Comparison of ENCODE assay signal across 26 mouse cellular contexts in genomic region chr10:67932780-67933179, GRCm38 (mm10). TPM values are rescaled to one million over a fixed set of nuclear protein-coding genes. Genes with fewer than 3 reads are reported as not detected.
DNase-seq lines count a peak whose midpoint lies in the region; ATAC-seq and TF ChIP-seq lines count a peak whose summit lies in the region.
"Had no signal": no experiment of that assay in that cellular context is flagged by ENCODE, and none has a peak within 500 bp of the region (broad histone marks: within the 10 kb centered on the region; RNA-seq: fewer than 3 reads in every experiment).

No protein-coding gene starts in this region.

- WGBS in lung, embryonic 15.5 days, result 54% methylated on average over 11 of the region's 11 CpGs

- ATAC-seq in lung, embryonic 15.5 days (ENCODE audit: borderline replicate concordance, extremely low read depth, low FRiP score, low TSS enrichment), result peak; percentile 74; the same call in 1 of the 2 replicates
- ATAC-seq: forebrain, embryonic 14.5 days; forebrain, postnatal 0 days; hindbrain, postnatal 0 days; inflammation-experienced regulatory T-cells, adult 6 months had no signal

- no peaks in the 10 kb centered on the region for H3K79me2 ChIP-seq in myocyte (ENCODE audit: control insufficient read depth, insufficient read depth)

- 0 out of 2 replicates have a peak overlapping the region, but pooled peaks have one; percentile 20 for H3K27ac ChIP-seq in lung, embryonic 15.5 days
- H3K27ac ChIP-seq: heart, adult 2 months; heart, embryonic 10.5 days; heart, embryonic 13.5 days; hindbrain, embryonic 14.5 days; hindbrain, postnatal 0 days had no signal

- H3K36me3 ChIP-seq in lung, embryonic 15.5 days, result no peaks in the 10 kb centered on the region
- no peaks in the 10 kb centered on the region for H3K36me3 ChIP-seq in myocyte (ENCODE audit: control insufficient read depth, insufficient read depth)
- H3K36me3 ChIP-seq: G1E; heart, embryonic 10.5 days; heart, embryonic 13.5 days had no signal

- H3ac ChIP-seq in myocyte (ENCODE audit: control insufficient read depth, insufficient read length), result no peak overlapping the region

- intact Hi-C loops in left cerebral cortex, postnatal 4 days (cut with DNase I), result no loop called here

- H3K4me1 ChIP-seq in lung, embryonic 15.5 days, result 0 out of 2 replicates have a peak, but pooled peaks cover 5% of the 10 kb centered on the region
- H3K4me1 ChIP-seq: heart, embryonic 10.5 days; heart, embryonic 13.5 days had no signal

- no peak overlapping the region for H3K4me3 ChIP-seq in lung, embryonic 15.5 days
- no peak overlapping the region for H3K4me3 ChIP-seq in myocyte
- H3K4me3 ChIP-seq: heart, adult 2 months; heart, embryonic 10.5 days; heart, embryonic 13.5 days had no signal

- no peak overlapping the region for H3K9ac ChIP-seq in lung, embryonic 15.5 days
- H3K9ac ChIP-seq: forebrain, postnatal 0 days; heart, embryonic 13.5 days; hindbrain, embryonic 14.5 days had no signal

- H3K9me3 ChIP-seq in lung, embryonic 15.5 days, result no peaks in the 10 kb centered on the region
- H3K9me3 ChIP-seq: heart, embryonic 10.5 days had no signal

- DNase-seq in lung, adult 18-20 months, result no peak
- DNase-seq in 3T3-L1 (ENCODE audit: low read depth, low spot score) (peak; percentile 58), NIH3T3 (ENCODE audit: low read depth) (peak; percentile 91)
- no peak for DNase-seq in left cerebral cortex, postnatal 4 days
- DNase-seq: adrenal gland, adult 2 months; adrenal gland, postnatal 14 days; cerebellum, adult 11-12 months; cerebellum, adult 9-10 months; cerebellum, postnatal 14 days; forebrain, postnatal 0 days; gastrocnemius, postnatal 10 days; gastrocnemius, postnatal 36 days; heart, adult 2 months; heart, postnatal 14 days; heart, postnatal 4 days had no signal

- H3K4me2 ChIP-seq in lung, embryonic 15.5 days, result peak overlapping the region; percentile 26; the same call in 1 of the 2 replicates
- peak overlapping the region; percentile 36 for H3K4me2 ChIP-seq in myocyte (ENCODE audit: low read depth)
- H3K4me2 ChIP-seq: heart, embryonic 13.5 days; hindbrain, embryonic 14.5 days had no signal

- no peak for TF ChIP-seq POLR2A in myocyte (IDR thresholded peaks at IDR 0.05; ENCODE audit: insufficient read length, low read depth)

- H3K27me3 ChIP-seq in lung, embryonic 15.5 days, result no peaks in the 10 kb centered on the region
- H3K27me3 ChIP-seq in myocyte (ENCODE audit: control insufficient read depth, insufficient read depth, insufficient read length), result no peaks in the 10 kb centered on the region
- H3K27me3 ChIP-seq: CH12.LX; heart, embryonic 13.5 days had no signal

TF ChIP-seq in myocyte, 11 proteins besides CTCF, POLR2A, EP300 and RAD21:
- TF ChIP-seq TCF3 (IDR thresholded peaks at IDR 0.05; ENCODE audit: insufficient read length, low read depth), result no peak

RNA-seq across cellular contexts. Expression of gene Zfp365, which starts 20.3 kb away (rescaled TPM):
- polyA plus RNA-seq in lung, embryonic 15.5 days (2015; fragmentation: Nextera tagmentation; extraction: Ambion mirVana), result 1.3 and 1.6 TPM in 2 replicates
- 11.1 TPM for polyA plus RNA-seq in myocyte (2012; fragmentation: generic; extraction: Trizol)
- total RNA-seq in left cerebral cortex, postnatal 4 days (2021), result 10 to 100 TPM; 41.9 to 44.5 TPM
- total RNA-seq: granulocyte monocyte progenitor cell, adult 5-6 weeks had no signal
- polyA plus RNA-seq: G1E had no signal

RNA-seq across cellular contexts. Expression of gene Rtkn2, which starts 46.6 kb away (rescaled TPM):
- 15.1 and 16.1 TPM in 2 replicates for polyA plus RNA-seq in lung, embryonic 15.5 days (2015; fragmentation: Nextera tagmentation; extraction: Ambion mirVana)
- polyA plus RNA-seq in myocyte (2012; fragmentation: generic; extraction: Trizol), result 3.5 TPM
- 1 to 10 TPM; 5.8 to 6.0 TPM for total RNA-seq in left cerebral cortex, postnatal 4 days (2021)
- polyA plus RNA-seq: adrenal gland, adult 2 months; G1E had no signal

Comparison
In these comparisons a context has a peak if more than half of its experiments do, and no peak if none do; other contexts are left out.
1. DNase-seq: peak in 3T3-L1 (single experiment) and NIH3T3 (single experiment); none in lung, adult 18-20 months (0 of 2) and left cerebral cortex, postnatal 4 days (single experiment).